Mouse (Mus musculus): ENCODE measurements around the gene Ak4. TPM values are rescaled to one million over a fixed set of nuclear protein-coding genes. Genes with fewer than 3 reads are reported as not detected.

Ak4 gene
- 1.1 TPM for polyA plus RNA-seq (2014; fragmentation: Illumina TruSeq; extraction: RNeasy Lipid Tissue Mini Kit (QIAGEN cat#74804); ENCODE audit: insufficient read depth, low read depth, low replicate concordance)

GRCm38 (mm10) chr4:101419151-101419910 lies at the start of gene Ak4:
Gene Ak4 (plus strand): TSS chr4:101419277.

DNA sequence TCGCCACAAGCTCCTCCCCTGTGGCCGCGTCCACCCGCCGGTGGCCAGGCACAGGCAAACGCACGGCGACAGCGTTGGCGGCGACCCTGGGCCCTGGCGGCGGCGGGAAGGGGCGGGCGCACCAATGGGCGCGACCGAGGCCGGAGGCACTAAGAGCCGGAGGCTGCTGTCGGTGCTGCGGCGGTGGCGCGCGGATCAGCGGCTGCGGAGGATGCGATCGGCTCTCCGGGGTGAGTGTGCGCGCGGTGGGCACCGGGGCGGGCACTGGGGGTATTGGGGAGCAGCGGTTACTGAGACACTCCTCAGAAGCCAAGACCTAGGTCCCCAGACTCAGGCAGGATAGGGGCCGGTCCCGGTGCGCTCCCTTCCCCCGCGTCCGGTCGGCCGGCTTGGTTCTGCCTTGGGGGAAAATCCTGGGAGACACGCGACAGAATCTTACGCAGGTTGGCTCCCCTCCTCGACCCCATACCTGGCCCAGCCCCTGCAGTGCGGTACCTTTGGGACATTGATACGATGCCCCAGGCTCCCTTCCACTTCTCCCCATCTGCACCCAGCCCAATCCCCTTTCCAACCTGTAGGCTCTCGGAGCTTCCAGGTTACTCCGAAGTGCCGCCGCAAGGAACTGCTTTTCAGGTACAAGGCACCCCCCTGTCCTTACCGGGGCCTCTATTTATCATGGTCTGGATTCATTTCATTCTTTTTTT lies 77.6 kb downstream of the Ak4 start, which contains the start of gene Dnajc6:
Gene Dnajc6 (plus strand): TSS at position 115 of the 704 bp plus-strand sequence.

Other genes with a start within 250 kb of the Ak4 start
- 47.0 TPM for gene Jak1, start 154.0 kb upstream of the Ak4 start, polyA plus RNA-seq (2014; fragmentation: Illumina TruSeq; extraction: RNeasy Lipid Tissue Mini Kit (QIAGEN cat#74804); ENCODE audit: insufficient read depth, low read depth, low replicate concordance)
- 0.52 TPM for gene Dnajc6, start 77.4 kb downstream of the Ak4 start, polyA plus RNA-seq (2014; fragmentation: Illumina TruSeq; extraction: RNeasy Lipid Tissue Mini Kit (QIAGEN cat#74804); ENCODE audit: insufficient read depth, low read depth, low replicate concordance)
- gene Leprot, start 228.4 kb downstream of the Ak4 start, polyA plus RNA-seq (2014; fragmentation: Illumina TruSeq; extraction: RNeasy Lipid Tissue Mini Kit (QIAGEN cat#74804); ENCODE audit: insufficient read depth, low read depth, low replicate concordance) = 80.6 TPM

Data from lung, adult 10 weeks (tissue).